Mouse (Mus musculus) mesoderm, embryonic 11.5 days (tissue): Measurements from ENCODE around the gene Smtnl1.
A peak's percentile ranks its signal among the peaks of the same experiment; 100 is the strongest.

Source experiments
- DNase-seq: peaks from one replicate; pipeline ENCODE4 v3.0.0-alpha.2; 2012; ENCODE audit warnings: low read depth, low spot score

Gene Smtnl1

GRCm38 (mm10) chr2:84822552-84822951 is at the start of gene Smtnl1:
Gene Smtnl1 (minus strand): TSS chr2:84822652.
- no peak for DNase-seq

- DNase-seq = no peak
These were observed 48.2 kb upstream of the Smtnl1 start for GRCm38 (mm10) chr2:84870623-84871160.

DNA sequence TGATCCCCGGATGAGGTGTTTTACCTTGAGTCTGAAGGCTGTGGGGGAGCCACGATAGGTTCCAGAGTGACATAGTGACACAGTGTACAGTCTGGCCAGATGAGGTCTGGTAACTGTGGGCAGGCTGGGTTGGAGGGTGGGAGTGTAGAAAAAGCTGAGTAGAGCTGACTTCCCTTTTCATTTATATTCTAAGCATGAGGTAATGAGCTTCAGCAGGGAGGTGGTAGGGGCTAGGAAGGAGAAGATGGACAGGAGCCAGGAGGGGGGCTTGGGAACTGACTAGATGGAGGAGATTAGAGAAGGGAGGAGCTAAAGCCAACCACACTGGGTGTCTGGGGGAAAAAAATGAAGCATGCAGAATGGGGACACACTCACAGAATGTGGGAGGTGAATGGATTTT is 46.5 kb upstream of the Smtnl1 start:
- DNase-seq = no peak

- DNase-seq = peak; percentile 69
These were observed 46.1 kb upstream of the Smtnl1 start for GRCm38 (mm10) chr2:84868521-84868943.

DNA sequence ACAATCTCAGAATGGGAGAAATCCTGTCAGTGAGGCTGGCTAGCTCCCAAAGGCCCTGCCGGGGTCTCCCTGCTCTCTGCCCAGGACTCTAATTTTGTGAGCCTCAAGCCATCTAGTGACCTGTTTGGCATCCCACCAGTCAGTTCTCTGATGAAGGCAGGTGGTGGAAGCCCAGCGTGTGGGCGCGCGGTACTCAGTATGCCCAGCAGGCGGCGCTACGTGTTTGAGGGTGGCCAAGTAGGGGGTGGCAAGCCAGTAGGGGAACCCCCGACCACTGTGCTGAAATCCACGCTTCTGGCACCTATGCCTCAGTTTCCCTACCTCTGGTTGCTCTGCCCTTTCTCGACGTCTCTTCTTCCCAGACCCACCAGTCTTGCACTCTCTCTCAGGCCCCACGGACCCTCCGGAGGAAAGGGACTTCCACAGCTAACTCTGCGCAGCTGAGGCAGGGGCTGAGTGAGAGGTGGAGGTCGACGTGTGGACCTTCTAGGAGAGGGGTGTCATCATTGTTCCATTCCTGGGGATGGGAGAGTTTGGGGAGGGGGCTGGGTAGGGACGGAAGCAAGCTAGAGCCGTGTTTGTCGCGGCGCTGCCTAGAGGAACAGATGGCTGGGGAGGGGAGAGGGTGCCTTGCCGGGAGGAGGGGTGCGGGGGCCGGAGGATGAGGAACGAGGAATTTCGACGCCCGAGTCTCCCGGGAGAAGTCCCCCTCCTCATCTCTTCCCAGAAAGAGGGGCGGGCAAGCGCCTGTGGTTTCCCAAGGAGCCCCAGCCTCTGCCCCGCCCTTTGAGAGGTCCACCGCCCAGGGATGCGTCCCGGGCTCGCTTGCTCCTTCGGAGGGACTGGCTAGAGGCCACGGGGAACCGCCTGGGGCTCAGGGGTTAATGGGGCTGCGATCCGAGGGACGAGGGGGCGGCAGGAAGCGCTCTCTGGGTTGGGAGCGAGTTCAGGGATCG is 43.4 kb upstream of the Smtnl1 start:
- DNase-seq = peak; percentile 64

GRCm38 (mm10) chr2:84862231-84862630 is 39.8 kb upstream of the Smtnl1 start:
- DNase-seq = no peak

DNA sequence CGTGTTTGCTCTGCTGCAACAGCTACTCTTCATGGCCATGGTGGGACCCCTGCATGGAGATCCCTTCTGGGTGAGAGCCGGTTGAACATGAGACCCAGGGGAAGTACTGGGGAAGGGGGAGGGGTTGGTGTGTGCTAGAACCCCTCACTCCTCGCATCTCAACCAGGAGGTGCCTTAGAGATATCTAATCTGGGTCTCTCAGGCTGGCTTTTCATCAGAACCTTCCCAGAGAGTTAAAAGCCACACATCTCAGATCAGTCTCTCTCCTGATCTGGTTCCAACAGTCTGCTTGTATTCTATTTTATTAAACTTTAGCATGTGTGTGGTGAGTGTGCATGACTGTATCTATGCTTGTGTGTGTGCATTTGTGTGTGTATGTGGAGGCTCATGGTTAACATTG is 39.0 kb upstream of the Smtnl1 start:
- DNase-seq = no peak

DNA sequence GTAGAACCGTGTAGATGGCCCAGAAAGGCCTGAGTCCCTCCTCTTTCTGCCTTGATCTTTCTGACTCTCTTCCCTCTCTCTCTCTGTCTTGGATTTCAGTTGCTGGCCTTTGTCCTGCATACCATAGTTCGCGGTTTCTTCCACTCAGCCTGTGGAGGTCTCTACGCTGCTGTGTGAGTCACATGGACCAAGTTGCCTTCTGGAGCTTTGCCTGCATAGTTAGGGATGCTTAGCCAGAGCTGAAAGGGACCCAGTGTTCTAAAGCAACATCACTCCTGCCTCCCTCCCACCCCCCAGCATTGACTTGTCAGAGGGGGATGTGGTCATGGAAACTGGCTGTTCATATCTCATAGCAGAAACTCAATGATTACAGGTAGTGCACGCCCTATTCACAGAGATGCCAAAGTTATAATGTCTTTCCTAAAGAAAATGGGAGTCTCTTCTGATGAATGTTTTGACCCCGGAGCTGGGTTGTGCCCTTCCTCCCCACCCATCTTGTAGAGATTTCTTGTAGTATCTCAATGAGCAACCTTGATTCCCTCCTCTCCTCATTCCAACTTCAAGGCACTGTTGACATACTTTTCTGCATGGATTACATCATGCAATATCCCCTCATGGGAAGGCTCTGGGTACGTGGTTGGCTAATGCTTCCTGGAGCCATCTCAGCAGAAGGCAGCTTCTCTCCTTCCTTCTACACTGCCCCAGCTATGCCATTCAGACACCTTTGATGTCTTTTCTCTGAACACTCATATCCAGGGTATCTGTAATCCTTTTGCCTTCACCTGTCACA is 37.7 kb upstream of the Smtnl1 start:
- no peak for DNase-seq

GRCm38 (mm10) chr2:84858551-84858950 is 36.1 kb upstream of the Smtnl1 start:
- no peak for DNase-seq

DNA sequence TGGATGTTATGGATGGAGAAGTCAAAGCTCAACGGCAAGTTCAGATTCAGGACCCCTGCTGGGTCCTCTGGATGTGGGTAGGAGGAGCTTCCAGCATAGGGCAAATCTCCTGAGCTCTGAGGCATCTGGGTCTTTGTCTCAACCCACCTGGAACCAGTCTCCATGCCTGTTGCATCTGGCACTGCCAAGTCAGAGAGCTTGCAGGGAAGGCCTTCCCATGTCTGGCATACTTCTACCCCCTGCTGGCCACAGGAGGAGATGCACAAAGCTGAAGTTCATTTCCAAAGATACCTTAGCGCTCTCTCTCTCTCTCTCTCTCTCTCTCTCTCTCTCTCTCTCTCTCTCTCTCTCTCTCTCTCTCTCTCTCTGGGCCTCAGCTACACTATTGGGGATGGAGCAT is 33.3 kb upstream of the Smtnl1 start:
- peak; percentile 59 for DNase-seq

GRCm38 (mm10) chr2:84851130-84852040 is 28.9 kb upstream of the Smtnl1 start:
- peak; percentile 60 for DNase-seq

DNA sequence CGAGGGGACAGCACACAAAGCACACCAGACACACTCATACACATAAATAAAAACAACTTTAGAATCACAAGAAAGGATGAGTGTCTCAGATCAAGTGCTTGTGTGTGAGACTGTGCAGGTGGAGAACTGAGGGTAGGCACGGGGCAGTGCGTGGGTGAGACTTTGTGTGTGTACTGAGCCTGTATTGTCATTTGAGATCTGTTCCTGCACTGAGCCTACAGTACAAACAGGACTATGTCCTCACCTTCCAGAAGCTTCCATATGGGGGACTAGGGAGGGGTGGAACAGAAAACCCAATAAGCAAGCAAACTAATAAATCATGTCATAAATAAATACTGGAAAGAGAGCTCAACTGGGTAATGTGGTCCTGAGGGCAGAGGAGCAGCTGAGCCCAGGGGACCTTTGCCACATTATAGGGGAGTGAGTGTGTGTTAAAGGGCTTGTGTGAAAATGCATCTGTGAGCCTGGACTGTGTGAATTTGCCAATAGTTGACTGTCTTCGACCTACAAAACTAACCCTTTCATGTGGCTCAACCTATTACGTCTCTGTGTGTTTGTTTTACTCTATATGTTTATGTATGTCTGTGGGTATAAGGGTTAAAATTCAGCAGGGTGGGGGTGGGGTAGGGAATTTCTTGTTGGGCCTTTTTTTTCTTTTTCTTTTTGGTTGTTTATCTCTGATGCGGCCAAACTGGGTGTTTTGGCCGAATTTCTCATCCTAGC is 28.1 kb upstream of the Smtnl1 start:
- DNase-seq = no peak

GRCm38 (mm10) chr2:84845226-84845625 is 22.8 kb upstream of the Smtnl1 start:
- DNase-seq = no peak

GRCm38 (mm10) chr2:84843654-84844053 is 21.2 kb upstream of the Smtnl1 start:
- no peak for DNase-seq

DNA sequence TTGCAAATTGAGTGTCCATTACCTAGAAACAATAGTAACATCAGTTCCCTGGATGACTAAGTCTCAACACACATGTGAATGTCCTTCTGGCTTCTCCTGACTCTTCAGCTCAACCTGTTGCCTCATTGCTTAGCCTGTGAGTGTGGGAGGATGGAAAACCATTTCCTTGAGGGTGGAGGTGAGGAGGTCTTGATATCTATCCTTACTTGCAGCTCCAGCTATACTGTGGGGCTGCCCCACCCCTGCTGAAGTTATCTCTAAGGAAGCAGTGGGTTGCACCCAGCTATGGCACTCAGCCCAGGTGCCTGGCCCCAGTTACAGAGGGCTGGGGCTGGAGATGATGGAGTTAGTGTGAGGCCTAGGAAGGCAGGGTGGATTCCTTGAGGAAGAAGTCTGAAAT is 19.5 kb upstream of the Smtnl1 start:
- DNase-seq = no peak

GRCm38 (mm10) chr2:84840748-84841563 is 18.5 kb upstream of the Smtnl1 start:
- DNase-seq = no peak

GRCm38 (mm10) chr2:84840016-84840747 is 17.7 kb upstream of the Smtnl1 start:
- DNase-seq = peak; percentile 91

DNA sequence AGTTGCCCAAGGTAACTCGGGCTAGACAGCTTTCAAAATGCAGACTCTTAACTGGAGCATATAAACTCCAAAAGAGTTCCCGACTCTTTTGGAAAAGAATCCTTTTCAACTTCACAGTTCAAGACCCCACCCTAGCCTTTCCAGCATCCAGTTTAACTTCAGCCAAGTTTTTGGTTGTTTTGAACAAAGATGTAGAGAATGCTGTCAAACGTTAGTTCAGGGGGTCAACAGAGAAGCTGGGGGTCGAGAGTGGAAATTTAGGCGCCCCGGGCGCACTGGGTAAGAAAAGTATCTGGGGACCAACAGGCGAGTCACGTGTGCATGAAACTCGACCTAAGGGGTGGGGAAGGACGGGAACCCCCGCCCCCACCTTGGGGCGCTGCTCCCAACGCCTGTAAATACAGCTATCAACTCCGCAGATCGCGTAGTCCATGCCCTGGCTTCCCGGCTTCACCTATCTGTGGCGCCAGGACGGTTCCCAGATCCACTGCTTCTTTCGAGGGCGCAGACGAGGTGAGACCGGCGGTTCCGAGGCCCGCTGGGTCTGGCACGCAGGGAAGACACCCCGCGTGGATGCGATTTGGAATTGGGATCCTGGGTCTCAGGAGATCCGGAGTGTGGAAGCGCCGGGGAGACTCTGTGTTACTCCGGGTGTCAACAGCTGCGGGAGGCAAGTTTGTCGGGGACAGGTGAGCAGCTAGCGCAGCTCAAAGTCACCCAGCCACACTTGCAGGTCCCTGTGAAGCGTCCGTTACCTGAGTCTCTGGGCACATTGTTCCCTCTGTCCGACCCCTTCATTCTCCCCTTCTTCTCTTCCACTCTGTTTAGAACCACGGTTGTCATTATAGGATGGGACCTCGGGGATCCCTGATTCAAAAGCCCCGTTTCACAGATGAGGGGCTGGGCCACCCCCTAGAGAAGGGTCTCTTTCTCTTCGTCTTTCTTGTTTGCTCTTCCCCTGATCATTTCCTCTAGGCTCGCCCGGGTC is 16.8 kb upstream of the Smtnl1 start:
- peak; percentile 53 for DNase-seq
